Mouse (Mus musculus) midbrain, embryonic 10.5 days (tissue): ENCODE data around the gene Habp2. TPM values are rescaled to one million over a fixed set of nuclear protein-coding genes. Genes with fewer than 3 reads are reported as not detected.
A peak's percentile ranks its signal among the peaks of the same experiment; 100 is the strongest.
"Not testable (repeated sequence)": the region's sequence is repeated elsewhere in the genome, so short reads cannot be mapped to it uniquely, and the experiment has no call there.

Experiments used
- DNase-seq: peaks from one replicate; pipeline ENCODE4 v3.0.0-alpha.2; 2017; ENCODE audit warnings: low spot score
- H3K27ac ChIP-seq: fragments of 300-500 bp; sonication (generic); replicated peaks from 2 replicates; pipeline ENCODE4 v1.5.1; 2016; ENCODE audit warnings: mild to moderate bottlenecking
- H3K27me3 ChIP-seq: fragments of 300-500 bp; sonication (generic); 2 replicates; pipeline ENCODE4 v1.6.1; 2016; ENCODE audit warnings: low read depth, mild to moderate bottlenecking; ENCODE audit not compliant: poor library complexity, severe bottlenecking
- H3K36me3 ChIP-seq: fragments of 300-500 bp; sonication (generic); 2 replicates; pipeline ENCODE4 v1.6.1; 2016; ENCODE audit warnings: mild to moderate bottlenecking, moderate library complexity
- H3K4me1 ChIP-seq: fragments of 300-500 bp; sonication (generic); 2 replicates; pipeline ENCODE4 v1.6.1; 2016
- H3K4me3 ChIP-seq: fragments of 300-500 bp; sonication (generic); 2 replicates; pipeline ENCODE4 v1.5.1; 2016; ENCODE audit warnings: mild to moderate bottlenecking, moderate library complexity
- H3K9me3 ChIP-seq: fragments of 300-500 bp; sonication (generic); replicated peaks from 2 replicates; pipeline ENCODE4 v1.6.1; 2016; ENCODE audit warnings: mild to moderate bottlenecking
- WGBS: fragments of 180-500 bp; shearing (Covaris S2); methylation state at CpG from one replicate; pipeline ENCODE4 v1.1.7; 2016; 5-methylcytosine and 5-hydroxymethylcytosine counted together
- polyA plus RNA-seq: library from polyadenylated mRNA; unstranded; fragments of >200 nt; fragmentation: Nextera tagmentation; extraction: Ambion mirVana; gene quantifications from 2 replicates; pipeline ENCODE4 v1.2.1, GENCODE M21; 2016

Gene Habp2
- polyA plus RNA-seq, 1 experiment from 2014 or later = 0.06 TPM

GRCm38 (mm10) chr19:56346016-56346415, 59.1 kb downstream of the Habp2 start:
- peaks cover 46% of the 10 kb centered on the region for H3K27me3 ChIP-seq
- WGBS = 83% methylated on average over 3 of the region's 3 CpGs
- H3K4me3 ChIP-seq = no peak overlapping the region
- H3K4me1 ChIP-seq = peaks cover 33% of the 10 kb centered on the region
- no peaks in the 10 kb centered on the region for H3K36me3 ChIP-seq
- DNase-seq = no peak
- H3K9me3 ChIP-seq = no peaks in the 10 kb centered on the region
- no peak overlapping the region for H3K27ac ChIP-seq

GRCm38 (mm10) chr19:56346750-56347149, 59.8 kb downstream of the Habp2 start:
- peaks cover 33% of the 10 kb centered on the region for H3K4me1 ChIP-seq
- peaks cover 39% of the 10 kb centered on the region for H3K27me3 ChIP-seq
- no peaks in the 10 kb centered on the region for H3K9me3 ChIP-seq
- no peak for DNase-seq
- WGBS = 53% methylated on average over 13 of the region's 13 CpGs
- H3K27ac ChIP-seq = no peak overlapping the region
- H3K4me3 ChIP-seq = no peak overlapping the region
- H3K36me3 ChIP-seq = no peaks in the 10 kb centered on the region

DNA sequence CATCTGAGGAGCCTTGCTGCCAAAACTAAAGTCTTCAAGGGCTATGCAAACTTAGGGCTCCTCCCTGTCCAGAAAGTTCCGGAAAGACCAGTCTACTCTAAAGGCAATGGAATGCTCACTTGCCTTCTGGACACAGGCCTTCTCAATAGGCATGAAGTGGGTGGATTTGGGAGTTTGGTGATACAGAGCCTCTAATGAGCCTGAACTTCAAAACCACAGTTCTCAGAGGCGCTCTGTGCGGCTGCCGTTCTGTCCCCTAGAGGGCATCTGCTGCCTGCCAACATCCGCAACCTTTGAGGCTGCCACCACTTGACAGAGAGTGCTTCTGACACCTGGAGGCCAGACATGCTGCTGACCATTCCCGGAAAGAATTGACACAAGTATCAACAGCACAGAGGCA, 62.4 kb downstream of the Habp2 start:
- Histone ChIP-seq H3K36me3 (no peaks in the 10 kb centered on the region), H3K27ac (no peak overlapping the region), H3K27me3 (peaks cover 22% of the 10 kb centered on the region), H3K9me3 (peaks cover 3% of the 10 kb centered on the region; the same call in 1 of the 2 replicates), H3K4me3 (no peak overlapping the region), H3K4me1 (peaks cover 23% of the 10 kb centered on the region)
- WGBS = 39% methylated on average over 6 of the region's 6 CpGs
- DNase-seq = peak; percentile 23

DNA sequence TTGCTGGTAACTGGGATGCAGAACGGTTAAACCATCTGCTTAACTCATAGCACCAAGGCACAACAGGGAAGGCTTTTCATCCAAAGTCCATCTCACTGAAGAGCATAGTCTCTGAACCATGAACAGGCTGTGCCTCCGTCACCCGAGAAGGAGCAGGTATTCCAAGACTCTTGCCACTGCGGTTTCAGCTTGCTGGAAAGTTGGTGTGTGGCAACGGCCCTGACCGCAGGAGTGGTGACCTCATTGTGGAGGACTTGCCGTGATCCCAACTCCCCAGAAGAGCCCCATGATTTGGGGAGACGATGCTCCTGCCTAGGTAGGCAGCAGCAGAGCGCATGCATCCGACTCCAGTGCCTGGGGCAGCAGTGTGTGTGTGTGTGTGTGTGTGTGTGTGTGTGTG, 66.8 kb downstream of the Habp2 start:
- Histone ChIP-seq H3K4me3 (no peak overlapping the region), H3K27ac (no peak overlapping the region), H3K9me3 (peaks cover 3% of the 10 kb centered on the region; the same call in 1 of the 2 replicates), H3K4me1 (peaks cover 5% of the 10 kb centered on the region; the same call in 1 of the 2 replicates), H3K27me3 (no peaks in the 10 kb centered on the region), H3K36me3 (no peaks in the 10 kb centered on the region)
- WGBS = 89% methylated on average over 10 of the region's 10 CpGs
- no peak for DNase-seq

GRCm38 (mm10) chr19:56355201-56355600, 68.3 kb downstream of the Habp2 start:
- Histone ChIP-seq H3K4me3 (no peak overlapping the region), H3K9me3 (peaks cover 3% of the 10 kb centered on the region; the same call in 1 of the 2 replicates), H3K27me3 (no peaks in the 10 kb centered on the region), H3K27ac (no peak overlapping the region), H3K36me3 (no peaks in the 10 kb centered on the region), H3K4me1 (peaks cover 3% of the 10 kb centered on the region; the same call in 1 of the 2 replicates)
- 86% methylated on average over 12 of the region's 12 CpGs for WGBS
- DNase-seq = no peak

DNA sequence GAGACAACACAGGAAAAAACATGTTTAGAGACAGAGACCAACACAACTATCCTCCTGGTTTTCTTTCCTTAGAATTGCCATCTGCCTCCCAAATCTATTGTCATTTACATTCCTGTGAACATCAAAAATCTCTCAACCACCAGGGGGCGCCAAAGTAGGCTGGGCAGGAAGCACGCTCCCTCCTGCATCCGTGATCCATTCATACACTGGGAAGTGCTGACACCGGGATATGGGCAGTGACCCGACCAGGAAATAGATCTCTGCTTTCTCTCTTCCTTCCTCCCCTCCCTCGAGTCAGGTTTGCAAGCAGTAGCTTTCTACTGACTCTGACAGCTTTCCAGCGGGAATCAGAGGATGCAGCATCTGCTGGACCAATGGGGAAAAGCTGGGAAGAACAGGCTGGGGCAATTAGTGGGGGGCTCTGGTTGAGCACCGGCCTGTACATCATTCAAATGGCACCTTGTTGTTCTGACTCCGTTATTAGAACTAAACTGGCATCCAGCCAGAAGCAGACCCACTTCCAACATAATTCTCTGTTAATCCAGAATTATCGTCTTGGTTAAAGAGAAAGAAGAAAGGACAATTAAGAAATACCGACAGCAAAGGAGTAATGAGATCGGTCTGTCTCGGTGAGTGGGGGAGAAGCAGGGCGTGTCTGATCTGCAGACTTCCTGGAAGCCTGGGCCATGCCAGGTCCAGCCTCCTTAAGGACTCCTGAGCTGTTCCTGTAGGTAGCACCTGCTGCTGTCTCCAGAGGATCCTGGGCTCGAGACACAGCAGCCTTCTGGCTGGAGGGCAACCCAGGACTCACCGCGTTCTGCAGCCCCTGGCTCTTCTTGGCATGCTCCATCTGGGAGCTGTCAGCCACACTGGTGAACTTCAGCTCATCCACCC, 69.8 kb downstream of the Habp2 start:
- Histone ChIP-seq H3K27ac (no peak overlapping the region), H3K27me3 (no peaks in the 10 kb centered on the region), H3K36me3 (no peaks in the 10 kb centered on the region), H3K4me1 (no peaks in the 10 kb centered on the region), H3K9me3 (peaks cover 3% of the 10 kb centered on the region; the same call in 1 of the 2 replicates), H3K4me3 (no peak overlapping the region)
- peak; percentile 67 for DNase-seq
- whole genome bisulfite sequencing = 47% methylated on average over 17 of the region's 17 CpGs

DNA sequence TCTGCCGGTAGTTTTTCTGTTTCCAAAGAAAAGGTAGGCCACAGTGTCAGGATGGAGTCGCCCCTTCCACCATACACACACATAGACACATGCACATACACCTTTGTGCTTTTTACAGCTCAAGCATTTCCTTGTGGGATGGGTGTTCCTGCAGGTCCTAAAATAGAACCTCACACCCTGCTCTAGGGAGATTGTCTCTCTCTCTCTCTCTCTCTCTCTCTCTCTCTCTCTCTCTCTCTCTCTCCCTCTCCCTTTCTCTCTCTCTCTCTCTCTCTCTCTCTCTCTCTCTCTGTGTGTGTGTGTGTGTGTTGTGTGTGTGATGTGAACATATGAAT, 70.4 kb downstream of the Habp2 start:
- H3K27me3 ChIP-seq, H3K4me3 ChIP-seq, H3K36me3 ChIP-seq, H3K9me3 ChIP-seq, H3K4me1 ChIP-seq, DNase-seq, H3K27ac ChIP-seq: not testable (repeated sequence)
- 85% methylated on average over 2 of the region's 2 CpGs for WGBS

DNA sequence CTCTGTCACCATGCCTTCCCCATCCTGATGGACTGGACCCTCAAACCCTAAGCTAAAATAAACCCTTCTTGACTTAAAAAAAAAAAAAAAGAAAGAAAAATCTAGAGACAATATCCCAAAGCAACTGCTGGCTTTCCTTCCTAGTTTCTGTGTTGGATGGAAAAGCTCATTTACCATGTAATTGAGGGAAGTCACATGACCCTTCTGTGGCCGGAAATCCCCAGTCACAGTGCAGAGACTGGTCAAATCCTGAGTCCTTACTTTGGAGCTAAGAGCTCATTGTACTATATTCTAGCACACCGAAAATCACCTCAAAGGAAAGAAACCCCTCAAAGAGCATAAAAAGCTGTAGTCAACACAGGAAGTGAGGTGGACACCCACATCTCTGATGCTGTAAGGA, 72.0 kb downstream of the Habp2 start:
- no peaks in the 10 kb centered on the region for H3K27me3 ChIP-seq
- no peaks in the 10 kb centered on the region for H3K9me3 ChIP-seq
- no peak for DNase-seq
- H3K4me3 ChIP-seq = no peak overlapping the region
- no peaks in the 10 kb centered on the region for H3K36me3 ChIP-seq
- WGBS = 83% methylated on average over 2 of the region's 2 CpGs
- H3K27ac ChIP-seq = no peak overlapping the region
- no peaks in the 10 kb centered on the region for H3K4me1 ChIP-seq

GRCm38 (mm10) chr19:56363721-56364460, 77.0 kb downstream of the Habp2 start:
- Histone ChIP-seq H3K4me1 (0 out of 2 replicates have a peak, but pooled peaks cover 5% of the 10 kb centered on the region), H3K9me3 (no peaks in the 10 kb centered on the region), H3K27me3 (no peaks in the 10 kb centered on the region), H3K36me3 (no peaks in the 10 kb centered on the region), H3K4me3 (no peak overlapping the region), H3K27ac (no peak overlapping the region)
- DNase-seq = no peak
- WGBS = 78% methylated on average over 15 of the region's 15 CpGs

DNA sequence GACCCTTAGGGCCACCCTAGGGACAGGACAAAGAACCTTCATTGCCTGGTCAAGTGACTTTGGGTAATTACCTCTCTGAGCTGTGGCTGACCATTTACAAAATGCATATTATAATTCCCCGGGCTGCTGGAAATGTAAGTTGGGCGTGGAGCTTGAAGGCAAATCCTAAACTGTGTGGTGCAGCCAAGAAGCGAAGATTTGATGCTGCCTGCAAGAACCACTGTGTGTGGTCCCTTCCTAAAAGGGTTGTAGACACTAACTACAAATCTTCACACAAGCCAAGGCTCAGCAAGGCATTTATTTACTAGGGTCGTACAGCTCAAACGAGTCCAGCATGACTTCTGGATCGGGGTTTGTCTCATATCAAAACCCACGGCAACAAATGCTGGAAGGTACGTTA, 77.6 kb downstream of the Habp2 start:
- WGBS = 92% methylated on average over 8 of the region's 8 CpGs
- no peaks in the 10 kb centered on the region for H3K27me3 ChIP-seq
- H3K27ac ChIP-seq = no peak overlapping the region
- no peaks in the 10 kb centered on the region for H3K36me3 ChIP-seq
- H3K4me3 ChIP-seq = no peak overlapping the region
- H3K4me1 ChIP-seq = 0 out of 2 replicates have a peak, but pooled peaks cover 5% of the 10 kb centered on the region
- no peak for DNase-seq
- no peaks in the 10 kb centered on the region for H3K9me3 ChIP-seq

DNA sequence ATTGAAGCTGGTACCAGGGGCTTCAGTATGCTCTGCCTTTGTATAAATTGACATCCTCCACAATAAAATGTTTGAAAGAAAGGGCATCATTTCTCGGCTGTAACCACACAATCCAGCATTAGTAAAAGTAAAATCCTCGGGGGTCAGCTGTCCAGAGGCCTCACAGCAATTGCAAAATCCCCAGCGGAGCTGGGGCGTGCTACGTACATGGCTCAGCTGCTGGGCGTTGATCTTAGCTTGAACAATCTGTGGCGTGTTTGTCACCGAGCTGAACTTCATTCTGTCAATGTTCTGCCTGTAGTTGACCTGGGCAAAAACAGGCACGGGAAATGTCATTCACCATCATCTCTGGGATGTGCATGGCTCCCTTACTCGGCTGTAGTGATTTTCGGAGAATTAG, 79.2 kb downstream of the Habp2 start:
- 88% methylated on average over 11 of the region's 11 CpGs for WGBS
- Histone ChIP-seq H3K4me1 (0 out of 2 replicates have a peak, but pooled peaks cover 5% of the 10 kb centered on the region), H3K27ac (no peak overlapping the region), H3K4me3 (no peak overlapping the region), H3K27me3 (no peaks in the 10 kb centered on the region), H3K36me3 (no peaks in the 10 kb centered on the region), H3K9me3 (no peaks in the 10 kb centered on the region)
- DNase-seq = no peak

DNA sequence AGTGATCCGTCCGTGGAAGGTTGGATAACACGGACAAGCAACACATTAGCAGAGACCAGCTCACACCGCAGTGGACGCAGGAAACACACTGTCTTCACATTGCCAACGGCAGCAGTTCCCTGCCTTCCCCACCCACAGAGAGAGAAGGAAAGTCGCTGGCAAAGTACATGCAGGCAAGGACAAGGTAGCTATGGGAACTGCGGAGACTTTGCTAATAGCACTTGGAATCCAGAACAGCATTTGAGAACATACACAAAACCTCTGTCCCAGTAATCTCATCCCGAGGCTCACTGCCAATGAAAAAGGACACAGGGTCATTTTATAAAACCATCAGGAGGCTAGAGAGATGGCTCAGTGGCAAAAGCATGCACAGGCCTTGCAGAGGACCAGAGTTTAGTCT, 79.7 kb downstream of the Habp2 start:
- H3K36me3 ChIP-seq = no peaks in the 10 kb centered on the region
- DNase-seq = no peak
- WGBS = 84% methylated on average over 9 of the region's 9 CpGs
- H3K27ac ChIP-seq = no peak overlapping the region
- no peaks in the 10 kb centered on the region for H3K9me3 ChIP-seq
- 0 out of 2 replicates have a peak, but pooled peaks cover 5% of the 10 kb centered on the region for H3K4me1 ChIP-seq
- H3K27me3 ChIP-seq = no peaks in the 10 kb centered on the region
- no peak overlapping the region for H3K4me3 ChIP-seq

- H3K36me3 ChIP-seq = no peaks in the 10 kb centered on the region
- no peaks in the 10 kb centered on the region for H3K27me3 ChIP-seq
- H3K4me1 ChIP-seq = 0 out of 2 replicates have a peak, but pooled peaks cover 5% of the 10 kb centered on the region
- H3K4me3 ChIP-seq = no peak overlapping the region
- DNase-seq = no peak
- H3K9me3 ChIP-seq = no peaks in the 10 kb centered on the region
- no peak overlapping the region for H3K27ac ChIP-seq
- WGBS = 87% methylated on average over 7 of the region's 7 CpGs
Observed at GRCm38 (mm10) chr19:56367778-56368177, 80.8 kb downstream of the Habp2 start.
